ENCODE assay signal across 37 mouse cellular contexts in the genomic region with DNA sequence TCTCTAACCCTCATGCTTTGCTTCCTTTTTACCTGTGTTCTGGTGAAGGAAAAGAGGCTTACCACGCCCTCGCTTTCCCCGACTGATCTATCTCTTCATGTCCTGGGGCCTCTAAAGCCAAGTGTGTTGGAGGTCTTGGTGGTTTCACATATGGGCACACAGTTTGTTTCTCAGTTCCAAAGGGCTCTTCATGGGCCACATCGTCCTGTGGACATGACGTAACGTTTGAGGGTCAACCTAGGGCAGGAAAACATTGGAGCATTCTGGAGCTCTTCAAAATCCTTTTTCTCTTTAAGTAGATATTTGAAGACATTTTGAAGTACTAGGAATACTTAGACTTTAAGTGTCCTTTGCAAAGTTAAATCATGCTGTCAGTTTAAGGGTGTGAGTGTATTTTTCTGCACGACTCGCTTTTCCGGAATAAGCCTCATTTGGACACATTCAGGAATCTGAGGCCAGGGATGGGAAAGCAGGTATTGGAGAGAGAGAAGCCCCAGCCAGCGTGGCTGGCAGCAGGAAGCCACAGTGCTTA. TPM values are rescaled to one million over a fixed set of nuclear protein-coding genes. Genes with fewer than 3 reads are reported as not detected.
DNase-seq lines count a peak whose midpoint lies in the region; ATAC-seq and TF ChIP-seq lines count a peak whose summit lies in the region.
"Had no signal": no experiment of that assay in that cellular context is flagged by ENCODE, and none has a peak within 500 bp of the region (broad histone marks: within the 10 kb centered on the region; RNA-seq: fewer than 3 reads in every experiment).

No protein-coding gene starts in this region.

- 0 out of 2 replicates have a peak overlapping the region, but pooled peaks have one; percentile 2 for H3K4me2 ChIP-seq in limb, embryonic 12.5 days
- H3K4me2 ChIP-seq in limb, embryonic 13.5 days (replicated peaks) = no peak overlapping the region
- no peak overlapping the region for H3K4me2 ChIP-seq in lung, postnatal 0 days (replicated peaks; ENCODE audit: low read depth, low read length)
- H3K4me2 ChIP-seq in neural tube, embryonic 15.5 days = no peak overlapping the region
- H3K4me2 ChIP-seq: heart, embryonic 15.5 days; hindbrain, embryonic 12.5 days; midbrain, embryonic 12.5 days; stomach, embryonic 15.5 days had no signal

- 75% methylated on average over 10 of the region's 10 CpGs for WGBS in limb, embryonic 12.5 days
- 80% methylated on average over 10 of the region's 10 CpGs for WGBS in limb, embryonic 10.5 days
- WGBS in limb, embryonic 13.5 days = 73% methylated on average over 10 of the region's 10 CpGs
- 38% methylated on average over 10 of the region's 10 CpGs for WGBS in lung, postnatal 0 days
- WGBS in neural tube, embryonic 15.5 days = 76% methylated on average over 10 of the region's 10 CpGs

- no peaks in the 10 kb centered on the region for H3K9me3 ChIP-seq in limb, embryonic 12.5 days
- H3K9me3 ChIP-seq in limb, embryonic 10.5 days (replicated peaks) = no peaks in the 10 kb centered on the region
- H3K9me3 ChIP-seq in limb, embryonic 13.5 days = peaks cover 6% of the 10 kb centered on the region; the same call in 1 of the 2 replicates
- H3K9me3 ChIP-seq in lung, postnatal 0 days (ENCODE audit: low read length) = no peaks in the 10 kb centered on the region
- no peaks in the 10 kb centered on the region for H3K9me3 ChIP-seq in neural tube, embryonic 15.5 days (replicated peaks)
- H3K9me3 ChIP-seq: heart, embryonic 10.5 days; heart, embryonic 15.5 days; hindbrain, embryonic 12.5 days; midbrain, embryonic 12.5 days; stomach, embryonic 15.5 days had no signal

- peak; percentile 75 for TF ChIP-seq EP300 in lung, postnatal 0 days (IDR thresholded peaks at IDR 0.05)

- H3K36me3 ChIP-seq in limb, embryonic 12.5 days = no peaks in the 10 kb centered on the region
- H3K36me3 ChIP-seq in limb, embryonic 10.5 days = no peaks in the 10 kb centered on the region
- H3K36me3 ChIP-seq in limb, embryonic 13.5 days = no peaks in the 10 kb centered on the region
- no peaks in the 10 kb centered on the region for H3K36me3 ChIP-seq in lung, postnatal 0 days (ENCODE audit: insufficient read depth, low read length)
- H3K36me3 ChIP-seq in neural tube, embryonic 15.5 days = no peaks in the 10 kb centered on the region
- H3K36me3 ChIP-seq: heart, embryonic 10.5 days; heart, embryonic 15.5 days; hindbrain, embryonic 12.5 days; midbrain, embryonic 12.5 days; stomach, embryonic 15.5 days had no signal

- H3K9ac ChIP-seq in limb, embryonic 12.5 days (replicated peaks) = no peak overlapping the region
- H3K9ac ChIP-seq in limb, embryonic 13.5 days = no peak overlapping the region
- H3K9ac ChIP-seq in lung, postnatal 0 days (replicated peaks; ENCODE audit: low read depth) = no peak overlapping the region
- H3K9ac ChIP-seq in neural tube, embryonic 15.5 days (replicated peaks) = no peak overlapping the region
- H3K9ac ChIP-seq: heart, embryonic 15.5 days; hindbrain, embryonic 12.5 days; liver, embryonic 14.5 days; midbrain, embryonic 12.5 days; stomach, embryonic 15.5 days had no signal

- no peak for TF ChIP-seq CTCF in lung, postnatal 0 days (IDR thresholded peaks at IDR 0.05)

- no peak overlapping the region for H3K4me3 ChIP-seq in limb, embryonic 12.5 days (replicated peaks)
- H3K4me3 ChIP-seq in limb, embryonic 10.5 days = no peak overlapping the region
- no peak overlapping the region for H3K4me3 ChIP-seq in limb, embryonic 13.5 days
- no peak overlapping the region for H3K4me3 ChIP-seq in lung, postnatal 0 days (ENCODE audit: low read depth, low read length)
- H3K4me3 ChIP-seq in neural tube, embryonic 15.5 days (replicated peaks) = no peak overlapping the region
- H3K4me3 ChIP-seq: erythroblast, embryonic 14.5 days; heart, embryonic 10.5 days; heart, embryonic 15.5 days; hindbrain, embryonic 12.5 days; megakaryocyte, embryonic 14.5 days; midbrain, embryonic 12.5 days; myocyte; stomach, embryonic 15.5 days had no signal

- no peaks in the 10 kb centered on the region; the same call in 1 of the 2 replicates for H3K27me3 ChIP-seq in limb, embryonic 12.5 days
- peaks cover 36% of the 10 kb centered on the region; the same call in 1 of the 2 replicates for H3K27me3 ChIP-seq in limb, embryonic 10.5 days (ENCODE audit: low read depth, poor library complexity, severe bottlenecking)
- H3K27me3 ChIP-seq in limb, embryonic 13.5 days = no peaks in the 10 kb centered on the region
- no peaks in the 10 kb centered on the region for H3K27me3 ChIP-seq in lung, postnatal 0 days (replicated peaks; ENCODE audit: insufficient read depth, low read length)
- H3K27me3 ChIP-seq in neural tube, embryonic 15.5 days (replicated peaks) = no peaks in the 10 kb centered on the region; the same call in 1 of the 2 replicates
- H3K27me3 ChIP-seq: stomach, embryonic 15.5 days had no signal

- no peak for ATAC-seq in limb, embryonic 12.5 days (ENCODE audit: insufficient number of reproducible peaks, insufficient read depth, low FRiP score, low TSS enrichment, low read depth)
- no peak for ATAC-seq in limb, embryonic 13.5 days (ENCODE audit: low FRiP score, low read depth)
- peak; percentile 89 for ATAC-seq in lung, postnatal 0 days
- ATAC-seq in neural tube, embryonic 15.5 days (ENCODE audit: low FRiP score) = no peak
- ATAC-seq: CD4-positive, CD25-positive, alpha-beta regulatory T cell, adult 4 months; forebrain, embryonic 14.5 days; intestine, embryonic 16.5 days had no signal

- DNase-seq in limb, embryonic 10.5 days (ENCODE audit: low spot score) = no peak
- DNase-seq in lung, postnatal 0 days (ENCODE audit: low spot score) = peak; percentile 81
- DNase-seq in thymus, postnatal 10 days (ENCODE audit: low spot score in 2 of 2) = no peak
- no peak for DNase-seq in kidney, postnatal 25 days
- DNase-seq: adrenal gland, postnatal 36 days; cerebellum, adult 18-20 months; cerebellum, postnatal 10 days; gastrocnemius, postnatal 25 days; heart, adult 11 months; kidney, adult 8-10 months; retina, postnatal 1 day; right cerebral cortex, postnatal 14 days; thymus, postnatal 25 days had no signal

- H3K27ac ChIP-seq in limb, embryonic 12.5 days = peak overlapping the region; percentile 29; the same call in 1 of the 2 replicates
- H3K27ac ChIP-seq in limb, embryonic 10.5 days = no peak overlapping the region
- H3K27ac ChIP-seq in limb, embryonic 13.5 days = peak overlapping the region; percentile 33; the same call in 1 of the 2 replicates
- H3K27ac ChIP-seq in lung, postnatal 0 days (ENCODE audit: low read length) = peak overlapping the region; percentile 44; the same call in 1 of the 2 replicates
- 0 out of 2 replicates have a peak overlapping the region, but pooled peaks have one; percentile 19 for H3K27ac ChIP-seq in neural tube, embryonic 15.5 days (replicated peaks)
- H3K27ac ChIP-seq: heart, embryonic 10.5 days; heart, embryonic 15.5 days; hindbrain, embryonic 12.5 days; kidney, postnatal 0 days; liver, embryonic 14.5 days; midbrain, embryonic 12.5 days; stomach, embryonic 15.5 days had no signal

- H3K4me1 ChIP-seq in limb, embryonic 12.5 days (replicated peaks) = peaks cover 44% of the 10 kb centered on the region
- H3K4me1 ChIP-seq in limb, embryonic 10.5 days = peaks cover 33% of the 10 kb centered on the region
- H3K4me1 ChIP-seq in limb, embryonic 13.5 days = peaks cover 59% of the 10 kb centered on the region
- H3K4me1 ChIP-seq in lung, postnatal 0 days (ENCODE audit: insufficient read depth, low read depth, low read length) = no peaks in the 10 kb centered on the region
- peaks cover 6% of the 10 kb centered on the region; the same call in 1 of the 2 replicates for H3K4me1 ChIP-seq in neural tube, embryonic 15.5 days
- H3K4me1 ChIP-seq: heart, embryonic 15.5 days; megakaryocyte, embryonic 14.5 days had no signal

RNA-seq across cellular contexts. Expression of a gene that starts 22.0 kb away (rescaled TPM):
- polyA plus RNA-seq in limb, embryonic 12.5 days (2016; fragmentation: Nextera tagmentation; extraction: Ambion mirVana) = not detected in 2 replicates
- not detected in 2 replicates for polyA plus RNA-seq in limb, embryonic 10.5 days (2016; fragmentation: Nextera tagmentation; extraction: Ambion mirVana)
- polyA plus RNA-seq in limb, embryonic 13.5 days (2015; fragmentation: Nextera tagmentation; extraction: Ambion mirVana) = not detected in 2 replicates
- not detected in 2 replicates for polyA plus RNA-seq in lung, postnatal 0 days (2015; fragmentation: Nextera tagmentation; extraction: Ambion mirVana)
- not detected in 2 replicates for polyA plus RNA-seq in neural tube, embryonic 15.5 days (2015; fragmentation: Nextera tagmentation; extraction: Ambion mirVana)
- polyA plus RNA-seq: brain, embryonic 14.5 days; CD4-positive, CD25-positive, alpha-beta regulatory T cell, adult 4 months; embryonic facial prominence, embryonic 14.5 days; forebrain, embryonic 14.5 days; heart, embryonic 10.5 days; heart, embryonic 15.5 days; intestine, embryonic 16.5 days; kidney, postnatal 0 days; large intestine, adult 2 months; liver, embryonic 14.5 days; midbrain, embryonic 12.5 days; midbrain, postnatal 0 days; myocyte; neural tube, embryonic 14.5 days; small intestine, adult 2 months; stomach, embryonic 15.5 days had no signal

RNA-seq across cellular contexts. Expression of a gene that starts 29.1 kb away (rescaled TPM):
- not detected in 2 replicates for polyA plus RNA-seq in limb, embryonic 12.5 days (2016; fragmentation: Nextera tagmentation; extraction: Ambion mirVana)
- polyA plus RNA-seq in limb, embryonic 10.5 days (2016; fragmentation: Nextera tagmentation; extraction: Ambion mirVana) = not detected in 2 replicates
- polyA plus RNA-seq in limb, embryonic 13.5 days (2015; fragmentation: Nextera tagmentation; extraction: Ambion mirVana) = not detected in 2 replicates
- not detected in 2 replicates for polyA plus RNA-seq in lung, postnatal 0 days (2015; fragmentation: Nextera tagmentation; extraction: Ambion mirVana)
- not detected in 2 replicates for polyA plus RNA-seq in neural tube, embryonic 15.5 days (2015; fragmentation: Nextera tagmentation; extraction: Ambion mirVana)
- polyA plus RNA-seq: brain, embryonic 14.5 days; CD4-positive, CD25-positive, alpha-beta regulatory T cell, adult 4 months; embryonic facial prominence, embryonic 14.5 days; erythroblast, embryonic 14.5 days; forebrain, embryonic 14.5 days; frontal cortex, adult 2 months; heart, embryonic 10.5 days; heart, embryonic 15.5 days; hindbrain, embryonic 12.5 days; intestine, embryonic 16.5 days; kidney, postnatal 0 days; large intestine, adult 2 months; limb, embryonic 14.5 days; liver, embryonic 14.5 days; midbrain, embryonic 12.5 days; midbrain, postnatal 0 days; myocyte; neural tube, embryonic 14.5 days; small intestine, adult 2 months; stomach, embryonic 15.5 days had no signal
